Comparison of ENCODE assay signal across 21 mouse cellular contexts in the genomic region with DNA sequence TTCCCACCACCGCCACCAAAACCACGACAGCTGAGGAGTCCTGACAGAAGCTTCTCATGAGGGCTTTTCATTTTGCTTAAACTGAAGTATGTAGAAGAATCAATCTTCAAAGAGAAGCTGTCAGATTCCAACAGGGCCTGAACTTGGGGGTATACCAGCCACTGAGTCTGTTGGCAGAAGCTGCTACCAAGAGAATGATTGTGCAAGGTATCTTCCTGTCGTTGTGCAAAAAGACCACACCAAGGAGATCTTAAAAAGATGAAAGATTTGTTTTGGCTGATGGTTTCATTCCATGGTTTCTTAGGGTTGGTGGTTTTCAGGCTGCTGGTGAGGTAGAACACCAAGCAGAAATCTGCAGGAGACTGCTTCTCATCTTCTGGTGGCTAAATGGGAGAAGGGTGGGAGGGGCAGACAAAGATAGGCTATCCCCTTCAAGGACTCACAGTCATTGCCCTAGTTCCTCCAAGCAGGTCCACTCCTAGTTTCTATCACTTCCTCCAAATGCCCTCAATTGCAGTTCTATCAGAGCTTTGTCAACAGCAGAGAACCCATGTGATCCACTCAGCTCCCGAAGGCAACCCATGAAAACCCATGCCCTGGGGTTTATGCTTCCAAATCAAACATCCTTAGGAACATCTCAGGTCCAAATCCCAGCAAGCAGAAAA.
DNase-seq lines count a peak whose midpoint lies in the region; ATAC-seq and TF ChIP-seq lines count a peak whose summit lies in the region.
"Had no signal": no experiment of that assay in that cellular context is flagged by ENCODE, and none has a peak within 500 bp of the region (broad histone marks: within the 10 kb centered on the region; RNA-seq: fewer than 3 reads in every experiment).

No protein-coding gene starts in this region.

- no peak for TF ChIP-seq CTCF in left cerebral cortex, adult 2 months (IDR thresholded peaks at IDR 0.05)

- WGBS in hindbrain, embryonic 10.5 days = 90% methylated on average over 4 of the region's 4 CpGs

- no peak overlapping the region for H3K27ac ChIP-seq in left cerebral cortex, adult 2 months
- no peak overlapping the region for H3K27ac ChIP-seq in hindbrain, embryonic 10.5 days

- H3K4me1 ChIP-seq in hindbrain, embryonic 10.5 days (replicated peaks) = peaks cover 18% of the 10 kb centered on the region; the same call in 1 of the 2 replicates

- no peaks in the 10 kb centered on the region for H3K27me3 ChIP-seq in hindbrain, embryonic 10.5 days (ENCODE audit: insufficient read depth, poor library complexity, severe bottlenecking)
- H3K27me3 ChIP-seq: Patski had no signal

- H3K9me3 ChIP-seq in hindbrain, embryonic 10.5 days = no peaks in the 10 kb centered on the region

- intact Hi-C loops in left cerebral cortex, postnatal 10 days (cut with DNase I) = no loop called here
- intact Hi-C loops in left cerebral cortex, adult 2 months (cut with DNase I) = no loop called here

- DNase-seq in naive thymus-derived CD4-positive, alpha-beta T cell, adult 2 months (ENCODE audit: low read depth) = peak; percentile 2
- no peak for DNase-seq in left cerebral cortex, postnatal 10 days (ENCODE audit: extremely low spot score in 1 of 2, low spot score in 2 of 2)
- no peak for DNase-seq in thymus, postnatal 0 days (ENCODE audit: low spot score)
- DNase-seq in left cerebral cortex, adult 2 months (ENCODE audit: extremely low spot score in 1 of 2, low spot score in 2 of 2) = no peak
- no peak for DNase-seq in hindbrain, embryonic 10.5 days (ENCODE audit: low spot score)
- DNase-seq: adrenal gland, adult 2 months; adrenal gland, adult 8-10 months; adrenal gland, postnatal 10 days; adrenal gland, postnatal 14 days; adrenal gland, postnatal 25 days; adrenal gland, postnatal 36 days; B cell, adult 2 months; cerebellum, adult 11 months; cerebellum, adult 11-12 months had no signal

- H3K36me3 ChIP-seq in hindbrain, embryonic 10.5 days = no peaks in the 10 kb centered on the region
- H3K36me3 ChIP-seq: G1E had no signal

- peak; percentile 85 for ATAC-seq in granulocyte monocyte progenitor cell, adult 5-6 weeks (replicated peaks; ENCODE audit: poor library complexity, severe bottlenecking)
- ATAC-seq in megakaryocyte, adult 5-6 weeks (ENCODE audit: poor library complexity, severe bottlenecking) = peak; percentile 87
- ATAC-seq in megakaryocyte progenitor cell, adult 5-6 weeks (replicated peaks; ENCODE audit: poor library complexity) = peak; percentile 87
- ATAC-seq: activated CD4-positive, CD25-positive, alpha-beta regulatory T cell, adult 4 months; CD4-positive, CD25-positive, alpha-beta regulatory T cell, adult 4 months; Patski had no signal

- H3K4me3 ChIP-seq in left cerebral cortex, adult 2 months = no peak overlapping the region
- no peak overlapping the region for H3K4me3 ChIP-seq in hindbrain, embryonic 10.5 days
